Mouse (Mus musculus) megakaryocyte, adult 5-6 weeks (primary cell): Measurements from ENCODE around the gene Cyp24a1. TPM values are rescaled to one million over a fixed set of nuclear protein-coding genes. Genes with fewer than 3 reads are reported as not detected.
"Not testable (repeated sequence)": the region's sequence is repeated elsewhere in the genome, so short reads cannot be mapped to it uniquely, and the experiment has no call there.

ENCODE experiments used
- ATAC-seq: 2 replicates; pipeline ENCODE4 v1.8.0; 2016; ENCODE audit warnings: mild to moderate bottlenecking, inconsistent platforms; ENCODE audit not compliant: poor library complexity, severe bottlenecking
- total RNA-seq, 2 experiments: library from RNA; stranded (forward) in 1 of 2; stranded (reverse) in 1 of 2; fragments of 153-499, 151-499 nt in 1 of 2; fragments of 221-1000, 200-1000 nt in 1 of 2; gene quantifications; 2 replicates each; pipeline versions ENCODE4 v1.2.3 to v1.2.4; 2015 to 2017

The Cyp24a1 gene
- total RNA-seq, 2 experiments from 2014 or later, result not detected

DNA sequence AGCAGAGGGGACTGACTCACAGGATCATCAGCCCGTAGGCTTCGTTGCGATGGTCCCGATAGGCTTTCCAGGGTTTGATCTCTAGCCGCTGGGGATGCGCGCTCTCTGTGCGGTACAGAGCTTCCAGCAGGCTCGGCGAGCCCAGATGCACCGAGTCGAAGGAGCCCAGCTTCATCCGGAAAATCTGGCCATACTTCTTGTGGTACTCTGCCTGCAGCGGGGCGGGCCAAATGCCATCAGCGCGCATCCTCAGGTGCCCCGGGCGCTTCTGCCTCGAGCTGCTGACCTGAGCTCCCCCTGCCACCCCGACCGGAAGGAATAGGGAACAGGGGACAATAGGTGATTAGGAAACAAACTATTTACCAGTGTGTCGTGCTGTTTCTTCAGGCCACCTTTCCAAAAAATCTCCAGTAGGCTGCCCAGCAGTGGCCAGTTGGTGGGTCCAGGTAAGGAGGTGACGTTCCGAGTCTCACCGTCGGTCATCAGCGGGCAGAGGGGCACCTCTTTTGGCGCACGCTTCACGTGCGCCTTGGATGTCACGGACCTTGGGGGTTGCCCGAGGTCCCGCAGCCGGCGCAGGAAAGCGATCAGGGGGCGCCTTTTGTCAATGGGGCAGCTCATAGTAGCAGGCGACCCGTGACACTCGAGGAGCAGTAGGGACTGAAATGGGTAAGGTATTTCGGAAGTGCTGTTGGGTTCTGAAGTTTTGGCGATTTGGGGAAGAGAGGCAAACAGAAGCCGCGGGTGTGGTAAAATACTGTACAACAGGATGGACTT lies 603 bp downstream of the Cyp24a1 start, which contains the start of gene Pfdn4:
Pfdn4 (plus strand) TSS at position 275 of the 777 bp plus-strand sequence.
- no peak for ATAC-seq

DNA sequence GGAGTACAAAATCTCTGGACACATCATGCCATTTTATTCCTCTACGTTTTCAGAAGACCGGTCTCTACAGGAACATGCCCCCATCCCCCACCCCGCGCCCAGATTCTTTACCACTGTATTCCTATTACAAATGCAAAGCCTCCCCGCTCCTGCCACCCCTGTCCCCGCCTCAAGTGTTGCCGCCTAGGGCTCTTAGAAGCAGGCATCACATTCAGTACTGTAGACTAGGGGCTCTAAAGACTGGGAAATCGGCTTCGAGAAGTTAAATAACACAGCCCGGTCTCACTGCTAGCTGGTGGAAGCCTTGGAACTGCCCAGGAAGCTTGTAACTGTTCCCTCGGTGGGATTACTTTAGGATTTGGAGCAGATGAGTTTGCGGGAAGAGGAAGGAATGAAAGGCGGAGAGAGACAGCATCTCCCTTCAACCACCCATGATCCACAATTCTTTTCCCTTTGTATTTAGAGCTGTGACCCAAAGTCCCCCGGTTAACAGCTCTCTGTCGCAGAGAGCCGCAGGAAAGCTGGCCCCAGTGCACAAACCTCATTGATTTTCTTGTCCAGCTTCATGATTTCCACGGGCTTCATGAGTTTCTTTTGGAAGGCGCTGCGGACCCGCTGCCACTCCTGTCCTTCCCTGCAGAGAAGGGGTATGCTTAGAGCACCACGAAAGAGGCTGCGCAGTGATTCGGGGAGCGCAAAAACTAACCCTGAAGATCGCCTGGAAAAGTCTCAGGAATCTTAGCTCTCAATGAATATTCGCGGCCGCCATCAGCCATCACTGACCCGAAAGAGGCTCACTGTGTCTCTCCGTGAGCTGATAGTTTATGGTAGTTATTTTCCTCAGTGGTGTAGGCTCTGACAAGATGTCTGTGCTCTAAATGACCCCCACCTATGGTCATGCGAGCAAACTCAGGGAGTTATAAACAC lies 1.9 kb downstream of the Cyp24a1 start:
- ATAC-seq, result no peak

DNA sequence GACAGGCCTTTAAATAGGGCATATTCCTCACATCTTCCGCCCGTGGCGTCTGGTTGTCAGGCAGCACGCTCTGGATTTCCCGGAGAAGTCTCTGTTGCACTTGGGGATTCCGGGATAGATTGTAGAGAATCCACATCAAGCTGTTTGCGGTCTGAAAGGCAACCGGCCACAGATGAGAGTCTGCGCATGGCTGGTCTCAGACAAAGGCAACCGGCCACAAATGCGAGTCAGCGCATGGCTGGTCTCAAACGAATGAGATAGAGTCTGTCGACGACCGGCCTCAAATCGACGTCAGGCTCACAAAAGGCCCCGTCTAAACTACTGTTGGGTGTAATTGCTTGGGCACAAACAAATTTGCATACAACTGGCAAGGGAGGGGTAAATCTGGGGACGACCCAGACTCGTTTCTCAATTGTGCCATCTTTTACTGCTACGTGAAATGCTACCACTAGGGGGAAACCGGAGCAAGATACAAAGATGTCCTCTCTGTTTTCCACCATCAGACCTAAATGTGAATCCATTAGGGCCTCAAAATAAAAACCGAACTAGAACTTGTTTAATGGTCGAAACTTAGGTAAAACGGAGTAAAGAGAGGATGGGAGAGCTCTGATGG lies 8.9 kb downstream of the Cyp24a1 start:
- ATAC-seq, result 0 out of 2 replicates have a peak, but pooled peaks have one; percentile 45

DNA sequence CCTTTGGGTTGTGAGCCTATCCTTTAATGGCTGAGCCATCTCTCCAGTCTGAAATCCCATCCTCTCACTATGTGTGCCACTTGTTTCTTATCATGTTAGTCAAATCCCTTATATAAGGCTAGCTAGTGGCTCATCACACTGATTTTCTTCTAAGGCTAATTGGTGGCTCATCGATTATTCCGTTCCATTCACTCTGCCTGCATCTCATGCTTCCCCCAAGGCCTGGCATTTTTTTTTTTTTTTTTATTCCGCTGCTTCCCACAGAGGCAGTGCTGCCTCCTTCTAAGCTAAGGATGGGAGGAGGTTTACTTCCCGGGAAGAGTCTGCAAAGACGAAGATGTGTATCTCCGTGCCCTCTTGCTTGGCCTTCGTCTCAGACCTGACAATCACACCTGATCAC lies 9.7 kb downstream of the Cyp24a1 start:
- ATAC-seq, result no peak

DNA sequence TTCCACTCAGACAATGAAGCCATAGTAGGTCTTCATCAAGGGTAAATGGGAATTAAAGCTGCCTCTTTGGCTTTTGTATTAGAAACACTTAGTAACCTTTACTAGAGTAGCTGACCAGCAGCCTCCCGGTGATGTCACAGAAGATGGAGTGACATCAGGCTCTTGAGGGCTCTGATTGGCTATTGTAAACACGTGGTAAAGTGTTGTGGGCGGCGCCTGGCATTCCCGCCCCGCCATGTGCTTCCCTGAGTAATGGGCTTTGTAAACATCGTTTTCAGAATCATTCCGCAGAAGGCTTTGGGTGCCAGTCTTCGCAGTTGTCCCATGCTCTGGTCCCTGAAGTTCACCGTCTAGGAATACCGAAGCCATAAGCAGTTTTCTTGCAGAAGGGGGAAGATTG lies 13.0 kb downstream of the Cyp24a1 start:
- ATAC-seq, result no peak

DNA sequence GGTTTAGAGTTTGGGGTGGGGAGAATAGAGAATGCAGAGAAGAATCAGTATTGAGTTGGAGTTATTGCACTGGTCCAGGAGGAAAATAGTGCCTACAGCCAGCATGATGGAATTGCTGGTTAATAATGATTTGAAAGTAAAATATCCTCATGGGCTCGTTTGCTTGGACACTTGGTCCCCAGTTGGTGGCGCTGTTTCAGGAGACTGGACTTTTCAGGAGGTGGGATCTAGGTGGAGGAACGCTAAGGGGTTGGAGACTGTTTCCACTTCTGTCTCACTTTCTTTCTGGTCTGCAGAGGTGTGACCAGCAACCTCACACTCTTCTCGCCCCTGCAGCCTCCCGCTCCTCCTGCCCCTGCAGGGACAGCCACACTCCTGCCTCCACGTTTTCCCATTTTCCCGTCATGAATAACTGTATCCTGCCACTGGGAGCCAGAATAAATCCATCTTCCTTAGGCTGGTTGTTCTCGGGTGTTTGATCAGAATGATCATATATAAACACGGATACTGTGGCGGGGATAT lies 14.9 kb downstream of the Cyp24a1 start:
- no peak for ATAC-seq

DNA sequence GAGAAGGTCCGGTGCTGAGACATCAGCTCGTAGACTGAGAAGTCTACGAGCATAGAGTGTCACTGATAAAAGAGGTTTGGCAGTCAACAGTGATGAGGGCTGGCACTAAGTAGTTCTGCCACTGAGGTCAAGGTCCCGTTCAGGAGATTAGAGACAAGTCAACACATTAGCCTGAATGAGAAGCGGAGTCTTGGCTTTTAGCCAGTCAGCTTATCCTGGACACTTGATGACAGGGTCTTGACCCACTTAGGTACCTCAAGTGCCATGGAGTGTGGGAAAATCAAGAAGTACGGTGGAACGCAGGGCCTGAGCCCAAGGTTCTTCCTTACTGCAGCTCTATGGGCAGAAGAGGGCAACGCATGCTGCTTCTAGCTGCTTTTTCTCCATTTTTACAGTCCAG lies 20.3 kb downstream of the Cyp24a1 start:
- ATAC-seq, result no peak

DNA sequence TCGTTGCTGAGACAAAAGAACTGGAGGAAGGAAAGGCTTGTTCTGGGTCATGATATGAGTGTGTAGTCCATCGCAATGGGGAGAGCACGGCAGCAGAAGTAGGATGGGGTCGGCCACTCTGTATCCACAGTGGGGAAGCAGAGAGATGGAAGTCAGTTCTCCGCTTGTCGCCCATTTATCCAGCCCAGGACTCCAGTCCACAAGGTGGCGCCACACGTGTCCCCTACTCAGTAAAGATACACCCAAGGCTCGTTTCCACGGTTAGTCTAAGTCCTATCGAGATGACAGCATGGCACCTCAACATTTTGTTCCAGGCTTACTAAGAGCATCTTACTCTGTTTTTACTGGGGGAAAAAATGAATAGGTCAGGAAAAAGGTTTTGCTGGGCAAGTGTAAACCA lies 20.7 kb downstream of the Cyp24a1 start:
- no peak for ATAC-seq

DNA sequence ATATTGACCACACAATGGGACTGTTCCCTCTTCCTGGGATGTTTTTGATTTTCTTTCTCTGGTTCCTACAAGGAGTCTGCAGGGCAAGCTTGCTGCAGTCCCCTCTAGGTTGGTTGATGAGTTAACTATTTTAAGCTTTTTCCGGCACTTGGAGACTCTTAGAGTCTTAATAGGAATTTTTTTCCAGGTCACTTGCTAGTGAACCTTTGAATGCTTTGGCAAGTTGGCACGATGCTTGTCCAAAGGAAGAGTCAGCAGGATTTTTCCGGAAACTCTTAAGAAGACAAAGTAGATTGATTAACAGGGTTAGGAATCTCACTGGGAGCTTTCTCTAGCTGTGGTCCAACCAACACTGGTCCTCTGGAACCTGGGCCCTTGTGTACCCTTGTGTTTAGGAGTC lies 21.8 kb downstream of the Cyp24a1 start:
- ATAC-seq, result no peak

DNA sequence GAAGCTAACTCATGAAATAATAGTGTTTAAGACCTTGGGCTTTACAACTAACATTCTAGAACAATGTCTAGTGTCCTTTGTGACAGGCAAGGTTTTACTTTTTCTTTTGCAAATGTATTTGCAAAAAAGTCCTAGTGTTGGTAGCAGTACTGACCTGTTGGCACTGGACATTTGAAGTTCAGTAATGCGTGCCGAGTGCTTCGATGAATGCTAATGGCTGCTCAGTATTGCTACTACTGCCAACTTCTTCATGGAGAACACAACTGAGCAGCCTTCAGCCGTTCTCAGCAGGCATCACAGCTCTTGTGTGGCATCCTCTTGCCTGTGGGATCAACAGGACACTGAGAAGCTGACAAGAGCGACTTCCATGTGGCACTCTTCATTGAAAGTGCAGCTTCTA lies 22.8 kb downstream of the Cyp24a1 start:
- ATAC-seq, result no peak

DNA sequence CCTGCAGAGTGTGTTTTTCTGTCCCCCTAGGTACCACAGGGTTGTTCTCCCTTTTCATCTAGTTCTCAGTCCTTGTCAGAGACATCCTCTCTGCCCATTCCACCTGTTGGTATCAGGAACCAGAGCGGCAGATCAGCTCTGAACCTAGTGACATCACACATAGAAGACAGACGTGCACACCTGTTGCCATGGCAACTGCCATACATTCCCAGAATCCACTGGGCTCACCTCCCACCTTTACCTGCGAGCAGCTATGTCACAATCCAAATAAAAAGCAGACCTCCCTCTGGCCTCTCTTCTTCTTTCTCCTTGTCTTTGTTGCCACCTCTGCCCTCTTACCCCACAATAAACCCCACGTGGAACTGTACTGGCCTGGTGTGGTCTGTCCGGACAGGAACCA lies 26.4 kb downstream of the Cyp24a1 start:
- no peak for ATAC-seq

DNA sequence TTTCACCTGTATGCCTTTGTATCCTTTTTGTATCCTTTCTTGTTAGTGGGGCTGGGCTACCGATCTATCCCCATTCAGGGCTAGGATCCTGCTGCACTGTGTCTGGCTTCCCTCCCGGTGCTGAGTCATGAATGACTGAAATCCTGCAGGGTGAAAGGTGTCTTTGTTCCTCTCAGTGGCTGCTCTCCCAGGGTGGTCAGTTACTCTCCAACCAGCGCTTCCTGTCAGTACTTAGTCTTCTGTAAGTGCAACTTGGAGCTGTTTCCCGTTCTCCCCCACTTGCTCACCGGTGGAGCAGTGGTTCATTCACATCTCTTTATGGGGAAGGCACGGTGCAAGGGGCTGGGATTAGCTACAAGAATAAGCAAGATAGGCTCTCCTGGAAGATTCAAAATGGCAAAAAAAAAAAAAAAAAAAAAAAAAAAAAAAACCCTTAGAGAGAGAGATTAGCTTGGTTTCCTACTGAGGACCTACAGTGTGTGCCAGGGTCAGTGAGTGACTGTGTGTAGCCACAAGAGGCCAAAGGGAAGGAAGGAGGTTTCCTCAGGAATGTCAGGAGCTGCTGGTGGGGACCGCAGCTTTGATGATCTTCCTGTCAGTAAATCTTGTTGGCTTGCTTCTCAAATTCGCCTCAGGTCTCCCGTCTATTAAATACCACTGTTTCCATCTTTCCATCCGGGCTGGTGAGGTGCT lies 27.2 kb downstream of the Cyp24a1 start:
- ATAC-seq, result no peak; the same call in 1 of the 2 replicates

DNA sequence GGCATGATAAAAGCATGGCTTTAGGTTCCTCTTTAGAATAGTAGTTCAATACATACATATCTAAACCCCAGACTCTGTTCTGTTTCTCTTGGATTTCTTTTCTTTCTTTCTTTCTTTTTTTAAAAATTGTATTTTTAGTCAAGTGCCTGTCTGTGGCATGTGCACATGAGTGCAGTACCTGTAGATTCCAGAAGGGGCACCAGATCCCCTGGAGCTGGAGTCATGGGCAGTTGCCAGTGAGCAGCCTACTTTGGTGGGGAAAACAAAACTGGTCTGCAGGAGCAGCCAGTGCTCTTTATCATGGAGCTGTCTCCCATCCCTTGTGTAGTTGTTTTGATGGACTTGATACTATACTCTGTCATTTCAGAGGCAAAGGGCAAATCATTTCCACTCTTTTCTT lies 28.9 kb downstream of the Cyp24a1 start:
- ATAC-seq, result peak; percentile 59; the same call in 1 of the 2 replicates

DNA sequence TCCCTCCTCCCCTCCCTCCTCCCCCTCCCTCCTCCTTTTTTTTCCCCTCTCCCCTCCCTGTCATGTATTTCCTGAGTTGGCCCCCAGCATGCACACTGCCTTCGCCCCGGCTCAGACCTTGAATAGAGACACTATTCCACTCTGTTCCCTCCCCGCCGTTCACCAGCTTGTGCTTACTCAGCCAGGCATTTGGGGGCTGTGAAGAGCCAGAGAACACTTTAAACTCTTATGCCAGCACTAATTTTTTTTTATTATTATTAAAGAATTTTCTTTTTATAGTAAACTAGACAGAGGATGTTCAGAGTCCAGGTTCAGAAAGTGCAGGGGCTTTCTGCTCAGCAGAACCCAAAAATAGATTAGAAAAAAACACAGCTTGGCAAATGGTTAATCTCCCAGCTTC lies 32.1 kb downstream of the Cyp24a1 start:
- no peak for ATAC-seq

DNA sequence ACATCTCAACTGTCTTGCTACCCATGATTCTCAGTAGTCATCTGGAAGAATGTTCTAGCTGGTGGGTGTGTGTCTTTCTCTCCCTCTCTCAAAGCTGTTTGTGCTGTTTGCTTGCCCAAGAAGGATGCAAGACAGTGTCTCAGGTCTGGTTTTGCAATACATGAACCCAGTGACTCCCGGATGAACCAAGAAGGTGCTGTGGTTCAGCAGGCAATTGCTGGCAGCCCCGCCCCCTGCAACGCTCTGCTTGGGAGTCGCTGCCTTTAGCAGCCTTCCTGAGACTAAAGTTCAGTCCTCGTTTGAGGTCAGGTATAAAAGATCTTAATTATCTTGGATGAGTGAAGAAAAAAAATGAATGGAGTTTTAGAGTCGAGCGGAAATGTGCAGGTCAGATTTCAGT lies 35.3 kb downstream of the Cyp24a1 start:
- peak; percentile 54; the same call in 1 of the 2 replicates for ATAC-seq

DNA sequence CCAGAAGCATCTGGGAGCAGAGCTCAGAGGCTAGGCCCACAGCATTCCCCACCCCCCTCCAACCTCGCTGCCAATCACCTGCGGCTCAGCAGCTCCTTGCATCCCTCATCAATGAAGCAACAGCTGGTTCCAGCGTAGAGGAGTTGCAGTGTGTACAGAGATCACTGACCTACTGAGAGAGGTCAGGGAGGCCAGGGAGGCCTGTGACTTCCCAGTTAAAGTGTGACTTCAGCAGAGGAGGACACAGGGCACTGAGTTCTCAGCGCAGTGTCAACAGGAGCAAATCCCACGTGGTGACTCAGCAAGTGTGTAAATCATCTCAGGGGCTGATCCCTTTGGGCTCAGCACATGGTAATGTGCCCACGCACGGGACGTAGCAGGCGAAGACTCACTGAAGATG lies 37.1 kb downstream of the Cyp24a1 start:
- no peak for ATAC-seq

DNA sequence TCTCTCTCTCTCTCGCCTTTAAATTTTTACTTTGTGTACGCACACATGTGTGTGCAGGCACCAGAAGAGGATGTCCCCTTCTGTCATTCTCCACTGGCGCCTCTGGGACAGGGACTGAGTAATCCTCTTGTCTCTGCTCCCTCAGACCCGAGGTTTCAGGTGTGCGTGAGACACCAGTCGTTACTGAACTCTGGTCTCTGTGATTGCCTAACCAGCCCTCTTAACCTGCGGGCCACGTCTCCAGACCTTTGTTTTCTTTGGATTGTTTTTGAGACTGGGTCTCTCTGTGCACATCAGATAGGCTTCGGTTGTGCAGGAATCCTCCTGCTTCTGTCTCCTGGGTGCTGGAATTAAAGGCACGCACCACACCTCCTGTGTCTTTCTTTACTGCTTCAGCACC lies 37.8 kb downstream of the Cyp24a1 start:
- ATAC-seq, result no peak

DNA sequence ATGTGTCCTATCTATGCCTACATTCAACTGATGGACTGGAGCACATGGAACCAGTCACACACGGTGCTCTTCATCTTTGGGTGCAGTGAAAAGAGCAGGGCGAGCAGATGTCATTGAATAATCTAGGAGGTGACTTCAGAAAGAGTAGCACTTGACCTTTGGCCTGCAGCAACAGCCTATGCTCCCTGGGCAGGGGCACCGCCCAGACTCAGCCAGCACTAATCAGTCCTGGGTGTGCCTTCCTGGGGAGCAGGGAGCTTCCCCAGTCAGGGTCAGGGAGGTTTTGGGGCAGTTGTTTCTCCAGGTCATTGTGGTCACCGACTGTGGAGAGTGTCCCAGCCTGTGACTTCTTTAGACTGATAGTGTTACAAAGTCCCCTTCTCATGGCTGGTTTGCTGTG lies 43.1 kb downstream of the Cyp24a1 start:
- ATAC-seq, result not testable (repeated sequence)

DNA sequence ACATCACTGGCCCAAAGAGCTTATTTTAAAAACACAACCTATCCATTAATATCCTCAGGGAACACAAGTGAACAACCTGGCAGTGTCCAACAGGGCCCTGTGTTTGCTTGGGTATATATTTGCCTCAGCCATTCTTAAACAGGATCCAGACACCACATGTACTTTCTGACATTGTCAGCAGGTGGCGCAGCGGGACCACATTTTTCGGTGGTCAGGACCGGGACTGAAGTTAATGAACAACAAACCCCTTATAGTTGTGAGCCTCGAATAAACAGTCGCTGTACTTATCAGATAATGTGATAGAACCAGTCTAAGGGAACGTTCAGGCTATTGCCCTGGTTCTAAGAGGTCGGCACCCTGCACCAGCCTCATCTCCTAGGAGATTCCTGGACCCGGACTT lies 46.0 kb downstream of the Cyp24a1 start:
- peak; percentile 78 for ATAC-seq

DNA sequence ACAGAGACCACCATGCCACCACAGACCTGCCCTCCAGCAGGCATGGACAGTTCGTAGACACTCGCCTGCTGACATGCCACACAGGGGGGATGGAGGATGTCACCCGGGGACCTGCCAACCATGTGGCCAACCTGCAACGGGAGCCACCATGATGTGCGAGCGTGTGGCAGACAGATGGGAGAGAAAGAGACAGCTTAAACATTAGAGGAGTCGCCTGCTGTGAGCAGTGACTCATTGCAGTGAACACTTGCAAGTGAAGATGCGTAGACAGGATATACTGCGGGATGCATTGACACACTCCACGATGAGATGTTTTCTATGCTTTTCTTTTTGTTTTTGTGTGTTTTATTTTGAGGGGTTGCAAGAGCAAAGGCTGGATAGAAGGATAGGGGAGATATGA lies 49.3 kb downstream of the Cyp24a1 start:
- no peak for ATAC-seq
